Mouse (Mus musculus) left cerebral cortex, adult 8-10 months (tissue): Measurements from ENCODE around the gene Fgfr1op. TPM values are rescaled to one million over a fixed set of nuclear protein-coding genes. Genes with fewer than 3 reads are reported as not detected.
"Not testable (repeated sequence)": the region's sequence is repeated elsewhere in the genome, so short reads cannot be mapped to it uniquely, and the experiment has no call there.

Source experiments
- DNase-seq, 2 experiments: peaks; one replicate each; pipeline ENCODE4 v3.0.0; 2022; ENCODE audit warnings: low spot score in 2 of 2
- total RNA-seq, 4 experiments: library from RNA; stranded (reverse); gene quantifications; 2 replicates each; pipeline ENCODE4 v1.2.4; 2022

Fgfr1op gene
- total RNA-seq, 4 experiments from 2014 or later = 15.9 to 21.0 (median 19.5) TPM

DNA sequence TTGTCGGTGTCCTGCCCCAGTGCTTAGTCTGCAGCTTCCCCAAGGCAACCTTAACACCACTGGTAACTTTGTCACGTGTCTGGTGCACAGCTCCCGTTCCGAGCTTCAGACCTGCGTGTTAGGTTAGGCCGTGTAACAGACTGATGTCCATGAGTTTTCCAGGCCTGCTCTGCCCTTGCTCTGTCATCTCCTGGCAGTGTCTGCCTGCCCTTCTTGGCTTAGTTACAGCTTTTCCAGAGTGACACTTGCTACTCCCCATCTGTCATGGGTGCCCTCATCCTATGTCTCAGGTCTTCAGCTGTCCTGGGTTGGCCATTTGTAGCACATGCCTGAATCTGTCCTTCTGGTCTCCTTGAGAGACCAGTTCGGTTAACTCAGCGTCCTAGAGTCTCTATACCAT is 2.1 kb downstream of the Fgfr1op start:
- DNase-seq = not testable (repeated sequence)

DNA sequence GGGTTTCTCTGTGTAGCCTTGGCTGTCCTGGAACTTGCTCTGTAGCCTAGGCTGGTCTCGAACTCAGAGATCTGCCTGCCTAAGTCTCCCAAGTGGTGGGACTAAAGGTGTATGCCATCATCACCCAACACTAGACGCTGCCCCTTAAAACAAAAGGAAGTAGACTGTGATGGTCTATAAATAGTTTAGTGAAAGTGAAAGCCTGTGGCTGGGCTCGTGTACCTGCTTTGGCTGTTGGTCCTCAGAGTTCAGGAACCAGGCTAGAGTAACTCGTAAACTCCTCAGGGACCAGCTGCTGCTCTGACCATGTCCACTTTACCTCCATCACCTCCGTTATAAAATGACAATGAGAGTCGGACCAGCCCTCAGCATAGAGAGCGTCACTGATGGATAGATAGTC is 5.0 kb downstream of the Fgfr1op start:
- DNase-seq = no peak

DNA sequence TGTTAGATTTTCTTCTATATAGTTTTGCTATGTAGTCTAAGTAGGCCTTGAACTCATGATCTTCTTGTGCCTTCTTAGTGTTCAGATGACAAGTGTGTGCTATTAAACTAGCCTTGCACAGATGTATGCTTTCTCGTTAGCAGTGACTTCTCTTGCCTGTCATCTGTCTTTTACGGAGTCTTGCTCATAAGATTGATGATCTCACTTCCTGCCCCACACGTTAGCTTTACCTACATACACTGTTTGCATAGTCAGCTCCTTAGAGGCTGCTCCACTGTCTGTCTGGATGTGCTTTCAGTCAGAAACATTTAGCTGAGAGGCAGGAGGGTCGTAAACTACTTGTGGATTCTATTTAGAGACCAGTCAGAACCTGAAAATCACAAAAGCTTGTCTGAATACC is 5.8 kb downstream of the Fgfr1op start:
- no peak for DNase-seq

DNA sequence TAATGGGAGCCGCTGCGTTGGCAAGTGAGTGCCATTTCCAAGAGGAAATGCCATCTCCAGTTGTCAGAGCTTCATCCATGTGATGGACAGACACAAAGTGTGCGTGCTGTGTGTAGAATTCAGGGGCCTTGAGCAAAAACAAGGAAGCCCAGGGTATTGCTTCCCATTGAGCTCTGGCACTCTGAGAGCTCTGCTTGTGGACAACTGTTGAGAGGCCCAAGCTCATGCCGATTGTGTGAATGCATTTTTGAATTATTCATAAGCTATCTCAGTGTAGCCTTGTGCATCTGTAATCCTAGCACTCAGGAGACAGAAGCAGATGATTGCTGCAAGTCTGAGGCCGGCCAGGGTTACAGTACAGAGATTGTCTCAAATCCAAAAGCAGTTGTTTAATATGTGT is 11.8 kb downstream of the Fgfr1op start:
- no peak for DNase-seq

DNA sequence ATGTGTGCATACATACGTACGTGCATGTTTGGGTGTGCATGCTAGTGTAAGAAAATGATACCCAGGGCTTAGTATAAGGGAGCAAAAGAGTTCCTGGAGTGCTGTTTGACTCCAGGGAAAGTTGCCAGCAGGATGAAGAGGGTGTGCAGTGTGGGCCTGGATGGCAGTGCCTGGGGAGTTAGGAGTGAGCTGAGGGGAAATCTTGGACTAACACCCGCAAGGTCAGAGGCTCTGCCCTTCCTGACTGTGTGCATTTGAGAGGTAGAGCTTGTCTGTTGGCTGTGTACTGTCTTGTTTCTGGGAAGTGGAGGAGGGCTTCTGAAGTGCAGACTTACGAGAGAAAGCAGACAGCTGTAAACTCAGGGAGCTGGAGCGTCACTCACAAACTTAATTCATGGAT is 18.5 kb downstream of the Fgfr1op start:
- DNase-seq = no peak

DNA sequence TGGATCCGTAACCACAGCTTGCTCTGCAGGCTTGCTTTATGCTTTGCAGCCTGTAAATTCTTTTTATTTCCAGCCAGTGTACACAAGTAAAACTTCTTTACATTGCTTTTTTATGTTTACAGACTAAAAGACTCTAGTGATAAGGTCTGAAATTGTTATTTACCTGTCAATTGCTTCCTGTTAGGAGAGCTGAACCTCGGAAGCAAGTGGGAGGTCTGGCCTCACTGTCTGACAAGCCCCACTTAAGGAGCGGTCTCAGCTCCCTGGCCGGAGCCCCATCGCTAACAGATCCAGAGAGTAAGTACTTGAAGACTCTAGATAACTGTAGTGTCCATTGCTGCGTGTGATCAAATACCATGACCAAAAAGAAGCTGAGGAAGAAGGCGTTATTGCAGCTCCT is 18.9 kb downstream of the Fgfr1op start:
- DNase-seq = no peak

DNA sequence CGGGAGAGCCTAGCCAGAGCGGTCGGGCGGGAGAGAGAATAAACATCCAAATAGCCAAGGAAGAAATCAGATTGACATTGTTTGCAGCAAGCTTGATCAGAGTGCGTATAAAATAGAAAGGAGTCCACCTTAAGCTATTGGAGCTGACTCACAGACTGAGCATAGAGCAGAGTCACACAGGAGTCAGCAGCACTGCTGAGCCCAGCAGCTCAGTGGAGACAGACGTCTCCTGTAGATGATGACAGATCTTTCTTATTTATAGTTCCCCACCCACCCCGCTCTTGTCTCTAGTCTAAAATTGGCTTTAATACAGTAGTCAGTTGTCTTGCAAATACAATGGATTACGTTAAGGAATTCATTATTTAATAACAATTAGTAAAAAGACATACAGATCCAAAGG is 28.4 kb downstream of the Fgfr1op start:
- no peak for DNase-seq

DNA sequence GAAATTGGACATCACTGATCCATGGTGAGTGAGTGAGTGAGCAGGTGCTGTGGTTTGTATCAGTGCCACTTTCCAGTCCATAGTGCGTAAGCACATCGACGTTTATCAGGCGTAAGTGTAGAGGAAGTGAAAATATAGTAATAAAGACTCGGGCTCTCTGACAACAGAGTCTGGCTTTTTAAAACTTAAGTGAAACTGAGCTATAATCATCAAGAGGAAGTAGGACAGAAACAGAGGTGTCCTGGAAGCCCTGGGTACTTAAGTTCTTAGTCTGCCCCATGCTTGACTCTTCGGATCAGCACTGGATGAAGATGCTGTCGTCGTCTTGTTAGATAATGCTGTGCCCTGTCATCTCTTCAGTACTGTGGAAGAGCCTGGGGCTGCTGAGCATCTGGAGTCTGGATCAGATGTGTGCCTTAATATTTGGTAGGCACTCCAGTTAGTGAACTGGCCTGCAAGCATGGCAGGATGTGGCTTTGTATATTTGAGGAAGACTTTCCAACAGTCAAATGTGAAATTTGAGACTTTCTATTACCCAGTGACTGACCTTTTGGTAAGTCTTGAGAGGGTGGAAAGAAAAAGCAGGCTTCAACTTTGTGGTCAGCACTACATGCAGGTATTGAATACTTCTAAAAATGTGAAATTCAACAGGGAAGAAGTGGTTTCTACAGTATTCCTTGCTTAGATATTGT is 30.5 kb downstream of the Fgfr1op start:
- DNase-seq = no peak

DNA sequence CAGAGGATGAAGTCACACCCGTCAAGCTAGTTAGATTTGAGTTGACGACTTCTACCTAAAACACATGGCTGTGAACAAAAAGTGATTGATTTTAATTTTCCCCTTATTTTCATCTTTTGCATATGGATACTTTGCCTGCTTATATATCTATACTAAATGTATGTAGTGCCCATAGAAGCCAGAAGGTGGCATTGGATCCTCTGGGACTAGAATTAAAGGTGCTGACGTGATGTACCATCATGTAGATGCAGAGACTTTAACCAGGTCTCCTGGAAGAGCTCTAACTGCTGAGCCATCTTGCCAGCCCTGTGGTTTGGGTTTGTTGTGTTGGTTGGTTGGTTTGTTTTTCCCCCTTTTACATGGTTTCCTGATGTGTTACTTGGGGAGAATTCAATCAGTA is 32.4 kb downstream of the Fgfr1op start:
- DNase-seq = no peak

DNA sequence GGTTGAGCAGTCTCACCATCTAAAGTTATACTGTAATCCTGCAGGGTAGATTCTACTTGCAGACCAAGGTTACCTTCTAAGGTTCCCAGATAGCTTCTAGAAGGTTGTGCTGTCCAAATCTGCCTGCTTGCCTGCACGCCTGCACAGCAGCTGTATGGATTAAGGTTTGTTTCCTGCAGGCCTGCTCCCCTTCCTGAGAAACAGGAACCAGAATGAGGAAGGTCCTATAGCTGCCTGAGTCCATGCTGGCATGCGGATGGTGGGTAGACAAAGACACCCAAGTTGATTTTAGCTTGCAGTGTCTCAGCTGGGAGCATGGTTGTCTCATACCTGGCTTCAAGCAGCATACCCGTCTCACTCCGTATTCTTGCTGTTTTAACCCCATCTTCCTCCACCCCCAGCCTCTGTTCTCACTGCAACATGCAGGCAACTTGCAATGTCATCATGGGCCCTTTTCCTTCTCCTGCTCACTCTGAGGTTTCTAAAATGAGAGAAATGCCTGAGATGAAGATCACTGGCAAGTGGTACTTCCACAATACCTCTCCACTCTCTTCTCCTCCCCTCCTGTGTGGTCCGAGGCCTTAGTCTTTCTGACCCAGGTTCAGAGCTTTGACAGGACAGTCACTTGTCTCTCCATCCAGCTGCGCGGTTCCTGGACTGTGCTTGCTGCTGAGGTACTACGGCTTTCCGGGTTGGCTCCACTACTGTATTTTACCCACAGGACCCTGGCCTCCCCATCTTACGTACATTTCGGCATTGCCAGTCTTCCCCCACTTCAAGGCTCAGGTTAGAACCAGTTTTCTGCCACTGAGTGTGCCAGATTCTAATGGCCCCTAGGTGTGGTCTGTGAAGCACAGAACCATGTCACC is 34.0 kb downstream of the Fgfr1op start:
- DNase-seq = no peak

DNA sequence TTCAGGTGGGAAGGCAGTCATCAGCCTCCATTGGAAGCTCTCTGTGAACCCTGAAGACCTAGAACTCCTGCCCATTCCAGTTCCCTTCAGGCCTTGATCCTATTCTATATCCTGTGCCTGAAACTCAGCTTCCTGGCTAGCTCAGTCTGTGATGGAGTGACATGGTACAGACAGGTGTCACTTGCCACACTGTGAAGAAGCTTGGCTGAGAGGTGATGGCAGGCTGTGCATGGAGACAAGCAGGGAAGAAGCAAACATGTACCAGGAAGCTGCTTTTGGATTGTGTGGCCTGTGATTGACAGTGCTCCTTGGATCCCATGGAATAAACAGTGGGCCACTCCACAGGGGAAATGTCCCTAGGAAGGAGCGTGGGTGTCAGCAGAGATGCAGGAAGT is 34.6 kb downstream of the Fgfr1op start:
- DNase-seq = no peak

DNA sequence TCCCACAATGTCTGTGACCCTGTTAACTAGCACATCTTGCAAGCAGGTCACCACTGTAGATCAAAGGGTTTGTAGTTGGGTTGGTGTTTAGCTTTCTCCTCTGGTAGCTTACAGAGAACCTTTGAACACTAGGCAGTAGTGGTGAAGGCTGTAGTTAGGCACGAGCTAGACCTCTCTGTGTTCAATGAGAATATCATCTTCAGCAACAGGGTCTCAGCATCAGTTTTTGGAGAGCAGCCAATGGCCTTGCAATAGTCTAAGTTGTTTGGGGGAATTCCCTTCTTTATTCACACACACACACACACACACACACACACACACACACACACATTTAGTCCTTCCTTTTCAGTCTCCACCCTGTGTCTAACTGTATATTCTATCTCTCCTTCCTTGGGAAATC is 38.2 kb downstream of the Fgfr1op start:
- DNase-seq = no peak

DNA sequence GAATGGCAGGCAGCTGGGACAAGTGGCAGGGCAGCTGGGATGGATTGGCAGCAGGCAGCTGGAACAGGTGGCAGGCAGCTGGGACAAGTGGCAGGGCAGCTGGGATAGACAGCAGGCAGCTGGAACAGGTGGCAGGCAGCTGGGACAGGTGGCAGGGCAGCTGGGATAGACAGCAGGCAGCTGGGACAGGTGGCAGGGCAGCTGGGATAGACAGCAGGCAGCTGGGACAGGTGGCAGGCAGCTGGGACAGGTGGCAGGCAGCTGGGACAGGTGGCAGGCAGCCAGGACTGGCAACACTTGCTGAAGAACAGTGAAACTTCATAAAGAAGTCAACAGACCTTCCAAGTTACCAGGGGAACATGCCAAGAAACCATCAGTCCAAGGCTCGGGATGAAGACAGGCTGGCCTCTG is 39.9 kb downstream of the Fgfr1op start:
- DNase-seq = not testable (repeated sequence)

DNA sequence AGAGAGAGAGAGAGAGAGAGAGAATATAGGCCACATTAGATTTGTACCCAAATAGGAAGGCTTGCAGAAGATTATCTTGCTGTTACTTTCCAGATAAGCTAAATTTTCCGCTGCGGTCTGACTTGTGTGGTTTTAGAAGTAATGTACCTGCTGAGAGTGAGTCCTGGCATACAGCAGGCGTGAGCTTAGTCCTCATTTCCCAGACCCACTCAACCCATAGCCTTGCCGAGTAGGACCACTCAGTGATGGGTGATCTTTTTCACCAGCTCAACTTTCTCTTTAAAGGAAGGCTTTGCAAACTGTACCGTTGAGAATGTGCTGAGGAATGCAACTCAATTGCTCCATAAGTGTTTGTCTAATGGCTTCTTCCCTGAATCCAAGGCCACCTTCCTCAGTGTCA is 41.4 kb downstream of the Fgfr1op start:
- no peak for DNase-seq

DNA sequence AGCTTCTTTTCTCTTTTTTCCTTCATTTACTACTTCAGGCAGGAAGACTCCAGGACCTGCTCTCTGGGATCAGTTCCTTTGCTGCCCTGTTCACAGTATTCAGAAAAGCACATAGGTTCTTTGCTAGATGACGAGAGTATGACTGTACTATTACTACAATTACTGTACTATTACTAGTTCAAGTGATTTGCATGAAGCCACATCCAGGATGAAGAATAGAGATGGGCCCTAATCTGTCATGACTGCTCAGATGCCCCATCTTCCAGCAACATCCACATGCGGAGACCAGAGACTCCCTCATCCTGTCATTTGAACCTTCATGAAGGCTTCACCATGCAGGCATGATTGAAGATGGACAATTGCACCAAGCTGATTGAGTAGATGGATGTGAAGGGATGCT is 44.4 kb downstream of the Fgfr1op start:
- DNase-seq = no peak

DNA sequence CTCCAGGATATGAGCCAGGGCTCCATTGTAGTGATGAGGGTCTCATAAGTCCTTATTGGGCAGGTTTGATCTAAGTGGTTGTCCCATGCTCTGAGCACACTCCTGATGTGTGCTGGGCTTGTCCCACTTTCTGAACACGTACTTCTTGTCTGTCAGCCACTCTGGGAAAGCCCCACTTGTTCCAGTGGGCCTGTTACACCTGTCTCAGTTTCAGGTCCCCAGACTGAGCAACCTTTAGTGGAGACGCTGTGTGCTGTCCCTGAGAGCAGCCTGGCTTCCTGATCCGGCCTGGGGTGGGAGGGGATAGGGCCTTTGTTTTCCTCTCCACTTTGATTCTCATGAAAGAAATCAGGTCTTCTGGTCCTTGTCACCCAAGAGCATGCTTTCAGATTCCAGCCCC is 44.9 kb downstream of the Fgfr1op start:
- DNase-seq = no peak

DNA sequence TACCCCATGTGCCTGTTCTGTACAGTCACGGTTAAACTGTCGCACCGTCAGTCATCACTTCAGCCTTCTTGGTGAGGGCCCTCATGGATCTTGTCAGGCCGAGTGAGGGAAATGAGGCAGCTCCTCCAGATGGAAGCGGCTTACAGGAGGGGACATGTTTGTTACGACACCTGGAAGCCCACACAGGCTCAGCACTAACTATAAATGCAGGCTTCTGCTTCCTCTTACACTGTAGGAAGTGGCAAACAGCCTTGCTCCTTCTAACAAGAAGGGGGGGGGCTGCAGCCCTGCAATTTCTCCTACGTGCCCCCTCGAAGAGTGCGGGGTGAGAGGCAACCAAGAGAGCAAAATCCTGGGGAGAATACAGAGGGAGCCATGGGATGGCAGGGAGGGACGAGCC is 45.4 kb downstream of the Fgfr1op start:
- no peak for DNase-seq

DNA sequence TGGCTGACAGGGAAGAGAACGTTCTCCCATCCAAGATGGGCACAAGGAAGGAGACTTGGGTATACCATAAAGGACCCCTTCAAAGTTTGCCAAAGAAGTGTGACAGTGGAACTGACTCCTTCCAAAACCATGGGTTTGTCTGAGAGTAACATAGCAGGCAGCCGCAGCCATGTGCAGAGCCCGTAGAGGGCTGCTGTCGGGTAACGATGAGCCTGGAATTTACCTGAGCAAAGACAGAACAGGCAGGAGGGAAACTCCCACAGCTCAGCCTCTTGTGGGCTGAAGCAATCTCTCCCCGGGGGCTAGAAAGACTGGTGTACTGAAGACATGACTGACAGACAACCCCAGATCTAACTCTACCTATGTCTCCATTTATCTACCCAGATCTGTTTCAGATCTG is 46.1 kb downstream of the Fgfr1op start:
- no peak for DNase-seq

DNA sequence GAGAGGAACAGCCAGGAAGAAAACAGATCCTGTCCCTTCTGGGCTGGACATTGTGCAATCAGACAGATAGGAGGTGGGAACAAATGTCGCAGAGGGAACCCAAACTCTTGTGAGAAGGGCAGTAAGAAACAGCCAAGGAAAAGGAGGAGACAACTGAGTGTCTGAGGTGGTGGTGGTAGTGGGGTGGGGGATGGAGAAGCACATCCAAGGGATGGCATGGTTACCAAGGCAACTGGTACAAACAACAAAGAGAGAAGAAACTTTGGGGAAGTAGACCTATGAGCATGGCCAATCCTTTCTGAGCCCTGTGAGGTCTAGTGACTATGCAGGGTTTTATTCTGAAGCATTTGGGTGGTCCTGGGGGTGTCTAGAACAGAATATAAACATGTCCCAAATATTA is 49.1 kb downstream of the Fgfr1op start:
- no peak for DNase-seq

DNA sequence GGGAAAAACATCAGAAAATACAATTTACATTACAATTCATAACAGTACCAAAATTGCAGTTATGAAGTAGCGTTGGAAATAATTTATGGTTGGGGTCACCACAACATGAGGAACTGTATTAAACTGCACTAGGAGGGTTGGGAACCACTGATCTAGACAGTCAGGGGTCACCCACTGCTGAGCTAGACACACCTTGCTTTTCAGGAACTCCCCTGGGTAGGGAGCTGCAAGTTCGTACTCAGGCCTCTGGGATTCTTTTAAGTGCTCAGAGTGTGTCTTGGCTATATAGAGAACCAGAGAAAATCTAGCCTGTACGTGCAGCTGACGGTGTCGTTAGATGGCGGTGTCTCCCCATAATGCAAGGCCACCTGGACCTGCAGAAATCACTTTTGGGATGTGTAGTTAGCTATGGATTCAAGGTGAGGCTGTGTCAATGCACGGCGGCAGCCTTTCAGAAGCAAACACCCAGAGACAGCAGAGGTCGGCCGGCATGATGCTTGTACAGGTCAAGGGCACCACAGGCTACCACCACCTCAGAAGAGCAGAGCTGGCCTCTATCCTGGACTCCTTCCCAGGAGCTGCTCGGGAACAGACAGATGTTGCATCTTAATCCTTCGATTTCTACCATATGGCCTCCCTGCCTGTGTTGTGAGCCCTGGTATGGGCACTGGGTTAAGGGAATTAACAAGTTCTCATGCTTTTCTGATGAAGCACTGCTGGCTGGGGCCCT is 49.9 kb downstream of the Fgfr1op start:
- DNase-seq = no peak

DNA sequence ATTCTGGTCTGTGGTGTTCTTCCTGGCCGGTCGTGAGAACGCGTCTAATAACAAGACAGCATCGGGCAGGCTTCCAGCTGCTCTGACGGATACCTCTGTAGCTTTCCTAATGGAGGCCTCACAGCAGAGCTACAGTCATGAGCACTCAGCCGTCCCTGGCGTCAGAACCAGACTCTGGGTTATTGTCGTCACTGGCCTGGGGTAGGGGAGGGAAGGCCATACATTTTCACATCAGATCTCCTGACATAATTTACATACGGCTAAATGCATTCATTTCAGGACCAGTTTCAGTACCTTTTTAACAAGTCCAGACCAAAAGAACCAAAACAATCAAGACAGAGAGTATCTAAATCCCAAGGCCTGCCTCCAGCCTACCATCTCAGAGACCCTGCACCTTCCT is 57.9 kb downstream of the Fgfr1op start:
- no peak for DNase-seq

DNA sequence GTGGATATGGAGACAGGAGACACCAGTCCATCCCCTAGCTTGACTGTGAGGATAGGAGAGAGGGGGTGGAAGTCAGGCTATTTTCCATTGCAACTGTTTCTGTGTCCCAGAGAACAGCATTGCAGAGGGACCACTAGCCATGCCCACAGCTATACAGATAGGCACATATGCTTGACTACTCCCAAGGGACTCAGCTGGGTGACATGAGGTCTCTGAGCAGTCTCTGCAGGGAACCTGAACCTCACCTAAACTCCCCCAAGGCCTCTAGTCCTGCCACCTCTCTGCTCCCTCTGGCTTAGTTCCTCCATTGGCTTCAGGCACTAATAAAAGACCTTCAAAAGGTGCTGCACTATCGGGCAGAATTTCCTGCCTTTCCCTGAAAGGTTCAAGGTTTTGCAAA is 58.8 kb downstream of the Fgfr1op start:
- no peak for DNase-seq
